Mouse (Mus musculus) limb, embryonic 14.5 days (tissue): ENCODE measurements around the gene Rbfox3. TPM values are rescaled to one million over a fixed set of nuclear protein-coding genes. Genes with fewer than 3 reads are reported as not detected.
A peak's percentile ranks its signal among the peaks of the same experiment; 100 is the strongest.

Source experiments
- ATAC-seq: fragments of 200-750 bp; cut with Nextera tagmentation; 2 replicates; pipeline ENCODE4 v1.8.0; 2017; ENCODE audit warnings: low read depth, moderate number of reproducible peaks, moderate TSS enrichment; ENCODE audit not compliant: low FRiP score
- DNase-seq: peaks from one replicate; pipeline ENCODE4 v3.0.0-alpha.2; 2015; ENCODE audit warnings: low spot score
- H3K27ac ChIP-seq: fragments of 300-500 bp; sonication (generic); replicated peaks from 2 replicates; pipeline ENCODE4 v1.5.1; 2014; ENCODE audit warnings: low read depth, mild to moderate bottlenecking, low read length, moderate library complexity, mixed read lengths
- H3K27me3 ChIP-seq: fragments of 300-500 bp; sonication (generic); 2 replicates; pipeline ENCODE4 v1.6.1; 2014; ENCODE audit warnings: low read length, mixed read lengths; ENCODE audit not compliant: control insufficient read depth, insufficient read depth
- H3K36me3 ChIP-seq: fragments of 300-500 bp; sonication (generic); 2 replicates; pipeline ENCODE4 v1.6.1; 2014; ENCODE audit warnings: mild to moderate bottlenecking, low read length, moderate library complexity, mixed read lengths; ENCODE audit not compliant: control insufficient read depth, insufficient read depth
- H3K4me1 ChIP-seq: fragments of 300-500 bp; sonication (generic); 2 replicates; pipeline ENCODE4 v1.6.1; 2014; ENCODE audit warnings: antibody characterized with exemption, low read length, mixed read lengths; ENCODE audit not compliant: control insufficient read depth, insufficient read depth
- H3K4me2 ChIP-seq: fragments of 300-500 bp; sonication (generic); replicated peaks from 2 replicates; pipeline ENCODE4 v1.6.1; 2014; ENCODE audit warnings: low read depth, mild to moderate bottlenecking, low read length, moderate library complexity; ENCODE audit not compliant: severe bottlenecking
- H3K4me3 ChIP-seq: fragments of 300-500 bp; sonication (generic); replicated peaks from 2 replicates; pipeline ENCODE4 v1.5.1; 2014; ENCODE audit warnings: low read length
- H3K9ac ChIP-seq: fragments of 300-500 bp; sonication (generic); 2 replicates; pipeline ENCODE4 v1.6.1; 2014; ENCODE audit warnings: mild to moderate bottlenecking, low read depth, low read length, moderate library complexity; ENCODE audit not compliant: severe bottlenecking
- H3K9me3 ChIP-seq: fragments of 300-500 bp; sonication (generic); 2 replicates; pipeline ENCODE4 v1.6.1; 2016; ENCODE audit warnings: low read length; ENCODE audit not compliant: control insufficient read depth
- POLR2A ChIP-seq: fragments of 200-500 bp; IDR thresholded peaks from 2 replicates; pipeline ENCODE4 v1.8.0; 2012; ENCODE audit warnings: inconsistent platforms, mild to moderate bottlenecking, moderate library complexity, borderline replicate concordance; ENCODE audit not compliant: insufficient read depth, insufficient read length; ENCODE audit errors: extremely low read depth
- WGBS: fragments of 180-500 bp; shearing (Covaris S2); extraction: QIAGEN DNeasy Blood & Tissue Kit; methylation state at CpG from one replicate; pipeline ENCODE4 v1.1.7; 2014; 5-methylcytosine and 5-hydroxymethylcytosine counted together
- polyA plus RNA-seq, 2 experiments: library from polyadenylated mRNA; depleted of rRNA in 1 of 2; stranded (reverse) in 1 of 2; unstranded in 1 of 2; fragments of >200 nt; fragmentation: Nextera tagmentation in 1 of 2; extraction: Ambion mirVana in 1 of 2; gene quantifications; 2 replicates each; pipeline versions ENCODE4 v1.2.1 to v1.2.3; 2012 to 2014

Gene Rbfox3
- polyA plus RNA-seq, 2 experiments: 0.43 to 0.44 TPM

GRCm38 (mm10) chr11:118794856-118795602 lies 116.4 kb downstream of the Rbfox3 start:
- DNase-seq (peak; percentile 71), ATAC-seq (no peak)
- TF ChIP-seq POLR2A: no peak
- H3K27ac ChIP-seq: no peak overlapping the region
- H3K4me2 ChIP-seq: no peak overlapping the region
- no peak overlapping the region for H3K9ac ChIP-seq
- H3K36me3 ChIP-seq: no peaks in the 10 kb centered on the region
- peaks cover 23% of the 10 kb centered on the region for H3K4me1 ChIP-seq
- WGBS: 42% methylated on average over 8 of the region's 8 CpGs
- H3K27me3 ChIP-seq: no peaks in the 10 kb centered on the region
- no peaks in the 10 kb centered on the region for H3K9me3 ChIP-seq
- no peak overlapping the region for H3K4me3 ChIP-seq

DNA sequence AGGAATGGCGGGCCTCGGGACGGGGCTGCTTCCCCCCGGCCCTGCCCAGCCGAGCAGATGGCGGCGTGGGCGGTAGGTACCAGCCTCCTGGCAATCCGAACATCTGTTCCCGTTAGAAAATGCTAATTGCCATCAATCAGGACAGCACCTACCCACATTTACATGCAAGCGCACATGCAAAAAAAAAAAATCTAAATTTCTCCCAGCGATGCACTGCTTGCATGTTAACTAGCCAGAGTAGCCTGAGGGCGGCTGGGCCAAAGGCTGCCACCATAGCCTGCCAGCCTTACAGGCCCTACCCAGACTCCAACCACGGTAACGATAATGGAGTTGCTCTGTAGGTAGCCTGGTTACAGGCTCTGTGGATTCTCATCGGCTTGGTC lies 117.8 kb downstream of the Rbfox3 start:
- Histone ChIP-seq H3K4me1 (peaks cover 23% of the 10 kb centered on the region), H3K9me3 (no peaks in the 10 kb centered on the region), H3K4me2 (no peak overlapping the region), H3K27me3 (no peaks in the 10 kb centered on the region), H3K9ac (no peak overlapping the region), H3K4me3 (no peak overlapping the region), H3K36me3 (no peaks in the 10 kb centered on the region), H3K27ac (no peak overlapping the region)
- WGBS: 39% methylated on average over 16 of the region's 16 CpGs
- no peak for DNase-seq
- ATAC-seq: no peak
- no peak for TF ChIP-seq POLR2A

DNA sequence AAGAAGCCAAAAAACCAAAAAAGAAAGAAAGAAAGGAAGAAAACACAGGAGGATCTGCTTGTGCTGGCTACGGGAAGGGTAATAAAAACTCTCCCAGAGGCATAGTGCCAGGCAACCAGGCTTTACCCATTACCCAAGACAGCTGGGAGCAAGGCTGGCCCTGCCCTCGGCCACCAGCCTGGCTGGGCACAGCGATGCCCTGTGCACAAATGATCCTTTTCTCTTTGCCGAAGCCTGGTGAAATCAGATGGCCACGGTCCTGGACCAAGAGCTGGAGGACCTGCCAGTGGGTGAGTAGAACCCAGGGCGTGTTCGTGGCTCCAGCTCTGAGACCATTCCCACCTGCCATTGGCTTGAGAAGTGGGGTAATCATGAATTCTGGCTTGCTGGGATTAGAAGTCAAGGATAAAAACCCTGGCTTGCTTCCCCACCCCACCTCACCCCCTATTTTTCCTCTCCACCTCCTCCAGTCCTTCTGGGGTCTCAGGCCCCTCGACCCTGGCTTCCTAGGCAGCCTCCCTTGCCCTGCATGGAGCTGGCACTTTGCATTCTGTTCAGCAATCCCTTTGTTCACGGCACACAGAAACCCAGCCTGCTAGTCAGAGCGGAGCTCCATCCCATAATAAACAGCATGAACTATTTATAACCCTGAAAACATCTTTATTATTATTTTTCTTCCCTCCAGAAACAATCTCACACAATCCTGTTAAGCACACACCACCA lies 118.3 kb downstream of the Rbfox3 start:
- ATAC-seq: no peak
- Histone ChIP-seq H3K36me3 (no peaks in the 10 kb centered on the region), H3K4me1 (peaks cover 23% of the 10 kb centered on the region), H3K4me3 (no peak overlapping the region), H3K27ac (no peak overlapping the region), H3K4me2 (no peak overlapping the region), H3K9ac (no peak overlapping the region), H3K9me3 (no peaks in the 10 kb centered on the region), H3K27me3 (no peaks in the 10 kb centered on the region)
- no peak for TF ChIP-seq POLR2A
- WGBS: 61% methylated on average over 10 of the region's 10 CpGs
- DNase-seq: no peak

GRCm38 (mm10) chr11:118792163-118792915 lies 119.1 kb downstream of the Rbfox3 start:
- no peak for ATAC-seq

GRCm38 (mm10) chr11:118791391-118791790 lies 120.0 kb downstream of the Rbfox3 start:
- H3K4me3 ChIP-seq: no peak overlapping the region
- TF ChIP-seq POLR2A: no peak
- ATAC-seq (no peak), DNase-seq (no peak)
- no peaks in the 10 kb centered on the region for H3K9me3 ChIP-seq
- H3K27me3 ChIP-seq: no peaks in the 10 kb centered on the region
- no peak overlapping the region for H3K4me2 ChIP-seq
- H3K27ac ChIP-seq: no peak overlapping the region
- 52% methylated on average over 6 of the region's 6 CpGs for WGBS
- H3K36me3 ChIP-seq: no peaks in the 10 kb centered on the region
- no peak overlapping the region for H3K9ac ChIP-seq
- H3K4me1 ChIP-seq: peaks cover 23% of the 10 kb centered on the region

More at GRCm38 (mm10) chr11:118792163-118792915, 119.1 kb downstream of the Rbfox3 start:
- H3K9ac ChIP-seq: no peak overlapping the region
- TF ChIP-seq POLR2A: no peak
- H3K4me3 ChIP-seq: no peak overlapping the region
- no peak overlapping the region for H3K4me2 ChIP-seq
- H3K27me3 ChIP-seq: no peaks in the 10 kb centered on the region
- no peaks in the 10 kb centered on the region for H3K9me3 ChIP-seq
- no peak for DNase-seq
- no peak overlapping the region for H3K27ac ChIP-seq
- H3K4me1 ChIP-seq: peaks cover 23% of the 10 kb centered on the region
- H3K36me3 ChIP-seq: no peaks in the 10 kb centered on the region
- WGBS: 79% methylated on average over 9 of the region's 9 CpGs
